Mouse (Mus musculus): ENCODE measurements at regions not wholly inside any gene's neighbourhood (a gene's known extent, or its start where the extent isn't known, plus 50 kb on each side); places are given as distances from the start of the nearest gene placed in this dataset.

GRCm38 (mm10) chr17:49189765-49190164 lies 238.4 kb upstream of the Mocs1 start:
- TF ChIP-seq CTCF (IDR thresholded peaks at IDR 0.05; ENCODE audit: extremely low read depth, insufficient read depth, insufficient read length, insufficient replicate concordance) (no peak), POLR2A (IDR thresholded peaks at IDR 0.05; ENCODE audit: low read depth, low read length) (no peak)

Measured in spleen, adult 2 months (tissue).